Mouse (Mus musculus): Measurements from ENCODE around the gene Shroom3. TPM values are rescaled to one million over a fixed set of nuclear protein-coding genes. Genes with fewer than 3 reads are reported as not detected.

Gene Shroom3
- total and polyA plus RNA-seq, 3 experiments = not detected

DNA sequence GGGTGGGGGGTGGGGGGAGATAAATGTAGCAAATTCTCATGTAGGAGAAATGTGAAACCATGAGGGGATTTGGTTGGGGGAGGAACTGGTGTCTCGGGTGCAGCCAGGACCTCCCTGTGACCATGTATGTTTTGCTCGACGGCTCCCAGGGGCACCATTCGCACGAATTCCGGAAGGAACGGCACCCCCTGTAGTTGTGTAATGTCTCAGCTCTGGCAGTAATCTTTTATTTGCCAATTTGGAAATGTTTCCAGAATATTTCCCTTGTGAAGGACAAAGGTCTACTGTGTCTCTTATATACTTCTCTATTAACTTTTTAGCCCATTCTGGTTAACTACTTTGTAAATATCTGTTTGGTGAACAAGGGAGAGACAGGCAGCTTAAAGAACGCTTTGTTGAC, 27.5 kb downstream of the Shroom3 start:
- DNase-seq (ENCODE audit: low read depth, low spot score) = no peak
- TF ChIP-seq MAZ (IDR thresholded peaks at IDR 0.05; ENCODE audit: low read depth, low read length) (no peak), BHLHE40 (IDR thresholded peaks at IDR 0.05; ENCODE audit: borderline replicate concordance, low read depth, low read length) (no peak), ETS1 (IDR thresholded peaks at IDR 0.05; ENCODE audit: low read depth, low read length) (no peak), SMC3 (IDR thresholded peaks at IDR 0.05; ENCODE audit: low read depth, low read length) (no peak), USF2 (IDR thresholded peaks at IDR 0.05; ENCODE audit: borderline replicate concordance in 1 of 2, insufficient read depth in 1 of 2, low read depth in 1 of 2, low read length in 2 of 2) (no peak), MAFK (IDR thresholded peaks at IDR 0.05; ENCODE audit: borderline replicate concordance, low read depth, low read length) (no peak), ZC3H11A (IDR thresholded peaks at IDR 0.05; ENCODE audit: low read depth, low read length) (no peak), EP300 (IDR thresholded peaks at IDR 0.05; ENCODE audit: low read depth in 1 of 2, low read length in 2 of 2) (no peak), RCOR1 (IDR thresholded peaks at IDR 0.05; ENCODE audit: low read depth, low read length) (no peak), RAD21 (IDR thresholded peaks at IDR 0.05; ENCODE audit: low read depth, low read length) (no peak), GATA1 (IDR thresholded peaks at IDR 0.05; ENCODE audit: low read depth, low read length) (no peak), MXI1 (IDR thresholded peaks at IDR 0.05; ENCODE audit: low read depth, low read length) (no peak)
- no peaks in the 10 kb centered on the region for H3K36me3 ChIP-seq (ENCODE audit: control insufficient read depth in 1 of 2, insufficient read depth in 2 of 2, low read length in 2 of 2)
- H3K79me2 ChIP-seq (ENCODE audit: control insufficient read depth, insufficient read depth, low read length, poor library complexity) = no peaks in the 10 kb centered on the region
- H3K4me3 ChIP-seq (ENCODE audit: control insufficient read depth in 1 of 2, insufficient read depth in 1 of 2, low read depth in 2 of 2, low read length in 2 of 2) = no peak overlapping the region
- no peaks in the 10 kb centered on the region for H3K4me1 ChIP-seq (ENCODE audit: control insufficient read depth in 1 of 2, insufficient read depth in 2 of 2, low read length in 2 of 2)
- H3K27ac ChIP-seq (ENCODE audit: control insufficient read depth, low read depth, low read length) = no peak overlapping the region
- H3K9ac ChIP-seq (ENCODE audit: control insufficient read depth, low read depth, low read length, poor library complexity, severe bottlenecking) = no peak overlapping the region
- H3K9me3 ChIP-seq (replicated peaks; ENCODE audit: insufficient read depth, low read length) = no peaks in the 10 kb centered on the region
- no peaks in the 10 kb centered on the region for H3K27me3 ChIP-seq (ENCODE audit: control insufficient read depth in 1 of 2, insufficient read depth in 2 of 2, low read length in 2 of 2)

DNA sequence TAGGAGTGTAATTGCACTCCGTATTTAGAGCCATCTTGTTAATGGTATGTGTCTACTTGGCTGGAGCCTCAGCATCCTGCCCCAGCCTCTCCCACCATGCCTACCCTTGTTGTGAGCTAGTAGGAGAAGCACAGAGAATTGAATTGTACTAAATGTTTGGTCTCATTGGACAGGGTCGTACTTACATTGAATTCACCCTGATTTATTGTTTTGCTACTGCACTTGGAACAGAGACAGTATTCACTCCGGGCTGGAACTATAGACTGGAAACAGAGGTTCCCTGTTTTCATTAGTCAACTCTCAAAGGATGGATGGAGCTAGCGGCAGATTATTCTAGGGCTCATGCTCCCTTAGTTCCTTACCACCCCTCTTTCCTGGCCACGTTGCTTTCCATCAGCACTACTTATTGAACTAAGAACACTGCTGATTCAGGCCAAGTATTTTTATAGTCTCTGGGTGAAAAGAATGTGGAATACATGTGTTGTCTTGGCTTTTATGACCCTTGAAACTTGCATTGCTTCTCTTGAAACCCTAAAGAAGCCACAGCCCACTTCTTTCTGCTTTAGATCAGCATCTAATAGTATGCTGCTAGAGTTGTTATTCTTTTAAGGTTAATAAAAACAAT, 28.5 kb downstream of the Shroom3 start:
- no peaks in the 10 kb centered on the region for H3K4me1 ChIP-seq (ENCODE audit: control insufficient read depth in 1 of 2, insufficient read depth in 2 of 2, low read length in 2 of 2)

More for the DNA sequence above, 28.5 kb downstream of the Shroom3 start:
- TF ChIP-seq HCFC1 (IDR thresholded peaks at IDR 0.05; ENCODE audit: low read depth, low read length) (no peak), MAX (IDR thresholded peaks at IDR 0.05; ENCODE audit: low read length) (no peak), UBTF (IDR thresholded peaks at IDR 0.05; ENCODE audit: borderline replicate concordance, insufficient read depth, low read depth, low read length) (no peak), POLR2AphosphoS5 (IDR thresholded peaks at IDR 0.05; ENCODE audit: borderline replicate concordance, low read depth, low read length) (no peak), MAFK (IDR thresholded peaks at IDR 0.05; ENCODE audit: borderline replicate concordance, low read depth, low read length) (no peak), TAL1 (IDR thresholded peaks at IDR 0.05; ENCODE audit: low read length) (no peak), CHD2 (IDR thresholded peaks at IDR 0.05; ENCODE audit: low read length) (no peak), ETS1 (IDR thresholded peaks at IDR 0.05; ENCODE audit: low read depth, low read length) (no peak)
- no peaks in the 10 kb centered on the region for H3K36me3 ChIP-seq (ENCODE audit: control insufficient read depth in 1 of 2, insufficient read depth in 2 of 2, low read length in 2 of 2)
- H3K9me3 ChIP-seq (replicated peaks; ENCODE audit: insufficient read depth, low read length) = no peaks in the 10 kb centered on the region
- no peak overlapping the region for H3K9ac ChIP-seq (ENCODE audit: control insufficient read depth, low read depth, low read length, poor library complexity, severe bottlenecking)
- H3K79me2 ChIP-seq (ENCODE audit: control insufficient read depth, insufficient read depth, low read length, poor library complexity) = no peaks in the 10 kb centered on the region
- no peaks in the 10 kb centered on the region for H3K27me3 ChIP-seq (ENCODE audit: control insufficient read depth in 1 of 2, insufficient read depth in 2 of 2, low read length in 2 of 2)
- H3K27ac ChIP-seq (ENCODE audit: control insufficient read depth, low read depth, low read length) = no peak overlapping the region
- DNase-seq (ENCODE audit: low read depth, low spot score) = no peak
- H3K4me3 ChIP-seq (ENCODE audit: control insufficient read depth in 1 of 2, insufficient read depth in 1 of 2, low read depth in 2 of 2, low read length in 2 of 2) = no peak overlapping the region
